Mouse (Mus musculus) neural tube, embryonic 13.5 days (tissue): Measurements from ENCODE around the gene Fcho2. TPM values are rescaled to one million over a fixed set of nuclear protein-coding genes. Genes with fewer than 3 reads are reported as not detected.

Experiments used
- ATAC-seq: fragments of 200-750 bp; cut with Nextera tagmentation; 2 replicates; pipeline ENCODE4 v1.8.0; 2017; ENCODE audit warnings: low read depth, mild to moderate bottlenecking, moderate TSS enrichment, moderate library complexity
- H3K27ac ChIP-seq: fragments of 300-500 bp; sonication (generic); replicated peaks from 2 replicates; pipeline ENCODE4 v1.5.1; 2015; ENCODE audit warnings: moderate library complexity, mild to moderate bottlenecking, inconsistent platforms
- H3K27me3 ChIP-seq: fragments of 300-500 bp; sonication (generic); 2 replicates; pipeline ENCODE4 v1.6.1; 2015; ENCODE audit warnings: mild to moderate bottlenecking, inconsistent platforms
- H3K36me3 ChIP-seq: fragments of 300-500 bp; sonication (generic); 2 replicates; pipeline ENCODE4 v1.6.1; 2015; ENCODE audit warnings: mild to moderate bottlenecking, inconsistent platforms
- H3K4me1 ChIP-seq: fragments of 300-500 bp; sonication (generic); replicated peaks from 2 replicates; pipeline ENCODE4 v1.6.1; 2015; ENCODE audit warnings: inconsistent platforms
- H3K4me2 ChIP-seq: fragments of 300-500 bp; sonication (generic); 2 replicates; pipeline ENCODE4 v1.6.1; 2015; ENCODE audit warnings: inconsistent platforms, mild to moderate bottlenecking, moderate library complexity
- H3K4me3 ChIP-seq: fragments of 300-500 bp; sonication (generic); 2 replicates; pipeline ENCODE4 v1.5.1; 2015; ENCODE audit warnings: mild to moderate bottlenecking, inconsistent platforms
- H3K9ac ChIP-seq: fragments of 300-500 bp; sonication (generic); 2 replicates; pipeline ENCODE4 v1.6.1; 2015; ENCODE audit warnings: moderate library complexity, mild to moderate bottlenecking, inconsistent platforms
- H3K9me3 ChIP-seq: fragments of 300-500 bp; sonication (generic); 2 replicates; pipeline ENCODE4 v1.6.1; 2016; ENCODE audit warnings: inconsistent platforms
- WGBS: fragments of 180-500 bp; shearing (Covaris S2); methylation state at CpG from one replicate; pipeline ENCODE4 v1.1.7; 2015; 5-methylcytosine and 5-hydroxymethylcytosine counted together
- polyA plus RNA-seq: library from polyadenylated mRNA; unstranded; fragments of >200 nt; fragmentation: Nextera tagmentation; extraction: Ambion mirVana; gene quantifications from 2 replicates; pipeline ENCODE4 v1.2.1, GENCODE M21; 2015

Gene Fcho2
- polyA plus RNA-seq, 1 experiment from 2014 or later, result 27.9 TPM

DNA sequence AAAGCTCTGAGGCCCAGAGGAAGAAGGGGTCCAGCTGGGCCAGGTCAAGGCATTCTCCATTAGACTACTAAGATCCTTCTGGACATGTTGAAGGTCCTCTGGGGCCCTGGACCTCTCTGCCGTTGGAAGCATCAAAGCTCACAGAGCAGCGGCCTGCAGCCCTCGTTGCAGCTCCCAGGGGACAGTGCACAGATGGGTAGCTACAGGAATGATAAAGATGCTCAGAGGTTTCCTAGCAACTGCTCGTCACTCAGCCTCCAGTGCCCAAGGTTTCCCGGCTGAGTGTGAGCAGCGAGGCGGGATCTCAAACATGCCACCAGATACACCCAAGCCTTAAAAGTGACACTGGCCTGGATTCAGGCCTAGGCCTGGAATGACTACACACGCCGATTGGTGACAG lies 127.3 kb downstream of the Fcho2 start:
- H3K36me3 ChIP-seq, result no peaks in the 10 kb centered on the region
- H3K9me3 ChIP-seq, result 0 out of 2 replicates have a peak, but pooled peaks cover 2% of the 10 kb centered on the region
- H3K9ac ChIP-seq, result no peak overlapping the region
- H3K4me1 ChIP-seq, result peaks cover 9% of the 10 kb centered on the region
- no peak overlapping the region for H3K4me3 ChIP-seq
- H3K27me3 ChIP-seq, result no peaks in the 10 kb centered on the region
- WGBS, result 34% methylated on average over 9 of the region's 9 CpGs
- ATAC-seq, result peak; percentile 78
- H3K27ac ChIP-seq, result no peak overlapping the region
- H3K4me2 ChIP-seq, result no peak overlapping the region

DNA sequence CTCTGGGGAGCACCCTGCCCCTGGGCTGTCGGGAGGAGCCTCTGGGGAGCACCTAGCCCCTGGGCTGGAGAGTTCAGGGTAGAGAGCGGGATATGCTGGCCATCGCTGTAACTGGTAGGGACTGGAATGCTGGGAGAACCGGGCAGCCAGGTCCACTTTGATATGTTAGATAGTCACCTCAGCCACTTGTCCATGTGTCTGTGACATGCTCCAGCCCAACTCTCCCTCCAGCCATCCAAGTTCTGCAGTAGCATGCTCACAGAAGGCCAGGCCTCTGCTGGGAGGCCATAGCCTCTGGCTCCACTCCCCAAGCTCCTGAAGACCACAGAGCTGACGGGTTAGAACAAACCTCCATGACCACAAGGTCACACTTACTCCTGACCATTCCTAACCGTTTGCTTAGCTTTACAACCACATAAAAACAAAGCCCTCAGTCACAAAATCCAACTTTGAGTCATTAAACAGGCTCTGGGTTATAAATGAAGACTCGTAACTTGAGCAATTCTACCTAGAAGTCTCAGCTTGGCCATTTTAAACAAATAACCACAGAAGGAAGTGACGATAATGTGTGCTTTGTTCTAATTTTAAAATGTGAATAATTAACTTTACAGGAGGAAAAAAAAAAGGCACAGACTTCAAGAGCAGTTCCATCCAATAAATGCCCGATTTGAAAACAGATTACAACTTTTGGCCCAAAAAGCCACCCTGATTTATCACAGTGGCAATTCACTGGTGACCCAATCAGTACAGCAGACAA lies 130.9 kb downstream of the Fcho2 start:
- Histone ChIP-seq H3K4me2 (no peak overlapping the region), H3K9ac (no peak overlapping the region), H3K36me3 (no peaks in the 10 kb centered on the region), H3K9me3 (0 out of 2 replicates have a peak, but pooled peaks cover 3% of the 10 kb centered on the region), H3K4me1 (peaks cover 9% of the 10 kb centered on the region), H3K4me3 (no peak overlapping the region), H3K27ac (no peak overlapping the region), H3K27me3 (no peaks in the 10 kb centered on the region)
- ATAC-seq, result no peak
- 52% methylated on average over 9 of the region's 9 CpGs for WGBS

DNA sequence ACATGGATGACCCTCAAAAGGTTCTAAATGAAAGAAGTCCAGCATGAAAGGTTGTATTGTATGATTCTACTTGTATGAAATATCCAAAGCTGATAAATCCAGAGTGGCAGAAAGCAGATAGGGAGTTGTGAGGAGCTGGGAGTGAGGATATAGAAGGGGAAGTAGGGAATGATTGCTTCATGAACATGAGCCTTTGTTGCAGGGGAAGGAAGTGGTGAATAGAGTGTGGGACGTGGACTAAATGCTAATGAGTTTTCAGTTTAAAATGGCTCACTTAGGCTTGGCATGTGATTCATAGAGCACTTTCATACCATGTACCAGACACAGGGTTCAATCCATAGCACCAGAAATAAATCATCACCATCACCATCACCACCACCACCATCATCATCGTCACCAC lies 131.8 kb downstream of the Fcho2 start:
- Histone ChIP-seq H3K9ac (no peak overlapping the region), H3K27ac (no peak overlapping the region), H3K36me3 (no peaks in the 10 kb centered on the region), H3K9me3 (0 out of 2 replicates have a peak, but pooled peaks cover 3% of the 10 kb centered on the region), H3K4me2 (no peak overlapping the region), H3K4me3 (no peak overlapping the region), H3K4me1 (peaks cover 9% of the 10 kb centered on the region), H3K27me3 (no peaks in the 10 kb centered on the region)
- ATAC-seq, result no peak
- WGBS, result 80% methylated on average over 2 of the region's 2 CpGs

DNA sequence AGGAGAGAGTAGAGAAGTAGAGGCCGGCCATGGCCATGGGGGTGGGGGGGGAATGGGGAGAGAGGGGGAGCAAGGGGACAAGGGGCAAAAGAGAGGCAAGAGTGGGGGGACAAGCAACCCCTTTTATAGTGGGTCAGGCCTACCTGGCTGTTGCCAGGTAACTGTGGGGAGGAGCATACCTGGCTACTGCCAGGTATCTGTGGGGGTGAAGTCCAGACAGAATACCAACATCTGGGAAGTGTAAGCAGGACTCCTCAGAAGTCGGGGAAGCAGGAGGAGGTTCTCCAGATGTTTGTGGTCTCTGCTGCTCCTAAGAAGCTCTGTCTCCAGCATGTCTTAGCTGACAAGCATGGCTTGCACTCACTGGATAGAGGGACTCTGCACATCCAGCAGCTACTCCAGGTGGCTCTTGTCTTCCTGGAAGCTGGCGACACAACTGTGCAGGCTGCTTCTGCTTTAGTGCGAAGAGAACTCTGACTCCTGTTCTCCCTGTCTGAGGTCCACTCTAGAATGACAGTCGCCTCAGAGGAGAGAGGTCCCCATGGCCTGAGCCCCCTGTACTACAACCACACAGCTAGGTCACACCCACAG lies 134.7 kb downstream of the Fcho2 start:
- Histone ChIP-seq H3K4me1 (no peaks in the 10 kb centered on the region), H3K4me2 (no peak overlapping the region), H3K27me3 (no peaks in the 10 kb centered on the region), H3K27ac (no peak overlapping the region), H3K9ac (no peak overlapping the region), H3K9me3 (0 out of 2 replicates have a peak, but pooled peaks cover 3% of the 10 kb centered on the region), H3K36me3 (no peaks in the 10 kb centered on the region), H3K4me3 (no peak overlapping the region)
- 88% methylated on average over 5 of the region's 5 CpGs for WGBS
- no peak for ATAC-seq

DNA sequence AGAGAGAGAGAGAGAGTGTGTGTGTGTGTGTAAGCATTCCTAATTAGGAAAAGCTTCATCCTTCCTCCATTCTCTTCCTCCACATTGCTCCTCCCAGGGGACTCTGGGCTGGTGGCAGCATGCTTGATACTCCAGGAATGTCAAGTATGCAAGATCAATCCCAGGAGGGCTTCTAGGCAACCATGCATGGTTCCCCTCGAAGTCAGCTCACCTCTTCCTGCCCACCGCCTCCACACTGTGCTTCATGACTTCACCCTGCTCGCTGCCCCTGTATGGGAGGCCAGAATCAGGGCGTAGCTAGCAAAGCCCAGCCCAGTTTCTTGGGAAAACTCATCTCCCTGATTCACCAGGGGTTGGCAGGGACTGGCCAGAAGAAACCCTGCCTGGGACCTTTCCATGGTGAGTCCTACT lies 135.6 kb downstream of the Fcho2 start:
- Histone ChIP-seq H3K4me3 (no peak overlapping the region), H3K27me3 (no peaks in the 10 kb centered on the region), H3K9ac (no peak overlapping the region), H3K4me2 (no peak overlapping the region), H3K27ac (no peak overlapping the region), H3K9me3 (0 out of 2 replicates have a peak, but pooled peaks cover 3% of the 10 kb centered on the region), H3K36me3 (no peaks in the 10 kb centered on the region), H3K4me1 (no peaks in the 10 kb centered on the region)
- ATAC-seq, result no peak
- WGBS, result 55% methylated on average over 4 of the region's 4 CpGs

DNA sequence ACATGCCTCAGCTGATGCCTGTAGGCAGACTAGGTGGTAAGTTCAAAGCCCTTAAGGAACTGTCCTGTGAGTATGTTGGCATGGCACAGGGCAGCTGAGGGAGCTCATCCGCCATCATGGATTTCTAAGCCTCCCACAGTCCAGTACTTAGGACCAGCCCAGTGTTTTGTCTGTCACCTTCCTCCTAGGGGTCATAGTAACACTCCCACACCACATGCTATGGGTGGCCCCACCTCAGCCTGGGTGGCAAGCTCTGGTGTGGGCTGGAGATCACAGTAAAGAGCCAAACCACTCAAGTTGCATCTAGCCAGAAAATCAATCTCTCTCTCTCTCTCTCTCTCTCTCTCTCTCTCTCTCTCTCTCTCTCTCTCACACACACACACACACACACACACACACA lies 136.0 kb downstream of the Fcho2 start:
- H3K4me1 ChIP-seq, result no peaks in the 10 kb centered on the region
- H3K27me3 ChIP-seq, result no peaks in the 10 kb centered on the region
- H3K27ac ChIP-seq, result no peak overlapping the region
- H3K36me3 ChIP-seq, result no peaks in the 10 kb centered on the region
- ATAC-seq, result no peak
- H3K9me3 ChIP-seq, result 0 out of 2 replicates have a peak, but pooled peaks cover 3% of the 10 kb centered on the region
- no peak overlapping the region for H3K9ac ChIP-seq
- no peak overlapping the region for H3K4me2 ChIP-seq
- no peak overlapping the region for H3K4me3 ChIP-seq
- 90% methylated on average over 1 of the region's 1 CpGs for WGBS

DNA sequence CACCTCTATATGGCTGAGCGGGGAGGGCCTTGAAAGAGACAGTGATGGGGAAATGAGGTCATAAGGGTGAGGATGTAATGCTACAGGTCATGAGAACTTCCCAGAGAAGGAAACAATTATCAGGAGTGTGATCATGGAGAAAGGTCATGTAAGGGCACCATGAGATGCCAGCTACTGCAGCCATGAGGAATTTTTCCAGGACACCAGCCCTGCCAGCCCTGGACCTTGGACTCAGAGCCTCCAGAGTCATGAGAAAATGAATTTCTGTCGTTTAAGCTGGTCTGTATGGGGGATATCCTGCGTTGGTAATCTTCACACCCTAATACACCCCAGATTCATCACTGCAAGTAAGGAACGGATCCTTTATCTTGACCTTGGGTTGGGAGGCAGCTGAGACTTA lies 141.3 kb downstream of the Fcho2 start:
- Histone ChIP-seq H3K36me3 (no peaks in the 10 kb centered on the region), H3K4me2 (no peak overlapping the region), H3K4me1 (no peaks in the 10 kb centered on the region), H3K4me3 (no peak overlapping the region), H3K27me3 (no peaks in the 10 kb centered on the region), H3K9ac (no peak overlapping the region), H3K27ac (no peak overlapping the region), H3K9me3 (no peaks in the 10 kb centered on the region)
- 74% methylated on average over 4 of the region's 4 CpGs for WGBS
- no peak for ATAC-seq

Other genes with a start within 250 kb of the Fcho2 start
- gene Tmem174, start 178.0 kb downstream of the Fcho2 start, polyA plus RNA-seq, result not detected in 2 replicates
- not detected in 2 replicates for gene Tmem171, start 120.6 kb downstream of the Fcho2 start, polyA plus RNA-seq
- 51.9 and 63.7 TPM in 2 replicates for gene Tnpo1, start 110.9 kb upstream of the Fcho2 start, polyA plus RNA-seq
- gene 1700024P04Rik, start 169.1 kb upstream of the Fcho2 start, polyA plus RNA-seq, result not detected in 2 replicates